Mouse (Mus musculus): ENCODE data around the gene Borcs6. TPM values are rescaled to one million over a fixed set of nuclear protein-coding genes. Genes with fewer than 3 reads are reported as not detected.
A peak's percentile ranks its signal among the peaks of the same experiment; 100 is the strongest.

Borcs6 gene
- polyA plus RNA-seq, 1 experiment: 14.3 TPM

- Histone ChIP-seq H3K4me3 (ENCODE audit: insufficient read depth, poor library complexity, severe bottlenecking) (peak overlapping the region; percentile 55), H3ac (ENCODE audit: control insufficient read depth, insufficient read length, low read depth) (peak overlapping the region; percentile 79), H3K27me3 (ENCODE audit: control insufficient read depth, insufficient read depth, insufficient read length) (no peaks in the 10 kb centered on the region), H3K36me3 (ENCODE audit: control insufficient read depth, insufficient read depth) (peaks cover 9% of the 10 kb centered on the region), H3K79me2 (ENCODE audit: control insufficient read depth, insufficient read depth) (peaks cover 43% of the 10 kb centered on the region), H3K79me3 (ENCODE audit: low read depth) (peaks cover 15% of the 10 kb centered on the region)
- no peak for TF ChIP-seq USF1 (IDR thresholded peaks at IDR 0.05; ENCODE audit: low read depth)
- no peak for TF ChIP-seq MAX (IDR thresholded peaks at IDR 0.05)
- TF ChIP-seq MYOG (IDR thresholded peaks at IDR 0.05; ENCODE audit: control insufficient read depth, extremely low read depth, insufficient read length): no peak
- TF ChIP-seq MYOD1 (IDR thresholded peaks at IDR 0.05; ENCODE audit: control insufficient read depth, insufficient read length, low read depth): no peak
- TF ChIP-seq CTCF (IDR thresholded peaks at IDR 0.05; ENCODE audit: control insufficient read depth, insufficient read depth, insufficient read length): no peak
- TF ChIP-seq FOSL1 (IDR thresholded peaks at IDR 0.05; ENCODE audit: insufficient read depth, low read length, poor library complexity, severe bottlenecking): no peak
- no peak for TF ChIP-seq CEBPB (IDR thresholded peaks at IDR 0.05; ENCODE audit: low read depth)
Observed at GRCm38 (mm10) chr11:69016755-69017154, 42.8 kb upstream of the Borcs6 start.

GRCm38 (mm10) chr11:69020691-69021090 is 38.8 kb upstream of the Borcs6 start:
- H3K36me3 ChIP-seq (ENCODE audit: control insufficient read depth, insufficient read depth): peaks cover 48% of the 10 kb centered on the region
- TF ChIP-seq CTCF (IDR thresholded peaks at IDR 0.05; ENCODE audit: control insufficient read depth, insufficient read depth, insufficient read length) (no peak), MYOG (IDR thresholded peaks at IDR 0.05; ENCODE audit: control insufficient read depth, extremely low read depth, insufficient read length) (no peak), MAX (IDR thresholded peaks at IDR 0.05) (no peak), MYOD1 (IDR thresholded peaks at IDR 0.05; ENCODE audit: control insufficient read depth, insufficient read length, low read depth) (no peak), CEBPB (IDR thresholded peaks at IDR 0.05; ENCODE audit: low read depth) (no peak), FOSL1 (IDR thresholded peaks at IDR 0.05; ENCODE audit: insufficient read depth, low read length, poor library complexity, severe bottlenecking) (no peak), USF1 (IDR thresholded peaks at IDR 0.05; ENCODE audit: low read depth) (no peak)

GRCm38 (mm10) chr11:69026562-69026961 is 33.0 kb upstream of the Borcs6 start:
- no peak overlapping the region for H3ac ChIP-seq (ENCODE audit: control insufficient read depth, insufficient read length, low read depth)
- peaks cover 100% of the 10 kb centered on the region for H3K36me3 ChIP-seq (ENCODE audit: control insufficient read depth, insufficient read depth)
- H3K79me2 ChIP-seq (ENCODE audit: control insufficient read depth, insufficient read depth): no peaks in the 10 kb centered on the region
- no peaks in the 10 kb centered on the region for H3K79me3 ChIP-seq (ENCODE audit: low read depth)
- no peaks in the 10 kb centered on the region for H3K27me3 ChIP-seq (ENCODE audit: control insufficient read depth, insufficient read depth, insufficient read length)
- H3K4me3 ChIP-seq (ENCODE audit: insufficient read depth, poor library complexity, severe bottlenecking): no peak overlapping the region
- TF ChIP-seq MYOD1 (IDR thresholded peaks at IDR 0.05; ENCODE audit: control insufficient read depth, insufficient read length, low read depth) (no peak), CEBPB (IDR thresholded peaks at IDR 0.05; ENCODE audit: low read depth) (no peak), USF1 (IDR thresholded peaks at IDR 0.05; ENCODE audit: low read depth) (no peak), FOSL1 (IDR thresholded peaks at IDR 0.05; ENCODE audit: insufficient read depth, low read length, poor library complexity, severe bottlenecking) (no peak), CTCF (IDR thresholded peaks at IDR 0.05; ENCODE audit: control insufficient read depth, insufficient read depth, insufficient read length) (no peak), MYOG (IDR thresholded peaks at IDR 0.05; ENCODE audit: control insufficient read depth, extremely low read depth, insufficient read length) (no peak), MAX (IDR thresholded peaks at IDR 0.05) (no peak)

More at GRCm38 (mm10) chr11:69020691-69021090, 38.8 kb upstream of the Borcs6 start:
- Histone ChIP-seq H3K27me3 (ENCODE audit: control insufficient read depth, insufficient read depth, insufficient read length) (no peaks in the 10 kb centered on the region), H3K79me3 (ENCODE audit: low read depth) (peaks cover 15% of the 10 kb centered on the region), H3K79me2 (ENCODE audit: control insufficient read depth, insufficient read depth) (peaks cover 43% of the 10 kb centered on the region), H3ac (ENCODE audit: control insufficient read depth, insufficient read length, low read depth) (no peak overlapping the region), H3K4me3 (ENCODE audit: insufficient read depth, poor library complexity, severe bottlenecking) (no peak overlapping the region)

GRCm38 (mm10) chr11:69028805-69029204 is 30.7 kb upstream of the Borcs6 start:
- no peaks in the 10 kb centered on the region for H3K27me3 ChIP-seq (ENCODE audit: control insufficient read depth, insufficient read depth, insufficient read length)
- H3ac ChIP-seq (ENCODE audit: control insufficient read depth, insufficient read length, low read depth): no peak overlapping the region
- H3K4me3 ChIP-seq (ENCODE audit: insufficient read depth, poor library complexity, severe bottlenecking): no peak overlapping the region
- peaks cover 90% of the 10 kb centered on the region for H3K36me3 ChIP-seq (ENCODE audit: control insufficient read depth, insufficient read depth)
- no peaks in the 10 kb centered on the region for H3K79me2 ChIP-seq (ENCODE audit: control insufficient read depth, insufficient read depth)
- no peaks in the 10 kb centered on the region for H3K79me3 ChIP-seq (ENCODE audit: low read depth)
- TF ChIP-seq MAX (IDR thresholded peaks at IDR 0.05): no peak
- TF ChIP-seq CEBPB (IDR thresholded peaks at IDR 0.05; ENCODE audit: low read depth): no peak
- no peak for TF ChIP-seq MYOG (IDR thresholded peaks at IDR 0.05; ENCODE audit: control insufficient read depth, extremely low read depth, insufficient read length)
- TF ChIP-seq USF1 (IDR thresholded peaks at IDR 0.05; ENCODE audit: low read depth): no peak
- no peak for TF ChIP-seq FOSL1 (IDR thresholded peaks at IDR 0.05; ENCODE audit: insufficient read depth, low read length, poor library complexity, severe bottlenecking)
- no peak for TF ChIP-seq MYOD1 (IDR thresholded peaks at IDR 0.05; ENCODE audit: control insufficient read depth, insufficient read length, low read depth)

GRCm38 (mm10) chr11:69033552-69033951 is 26.0 kb upstream of the Borcs6 start:
- no peaks in the 10 kb centered on the region for H3K27me3 ChIP-seq (ENCODE audit: control insufficient read depth, insufficient read depth, insufficient read length)
- peaks cover 65% of the 10 kb centered on the region for H3K36me3 ChIP-seq (ENCODE audit: control insufficient read depth, insufficient read depth)
- no peak overlapping the region for H3ac ChIP-seq (ENCODE audit: control insufficient read depth, insufficient read length, low read depth)
- TF ChIP-seq MYOG (IDR thresholded peaks at IDR 0.05; ENCODE audit: control insufficient read depth, extremely low read depth, insufficient read length) (no peak), CEBPB (IDR thresholded peaks at IDR 0.05; ENCODE audit: low read depth) (no peak), FOSL1 (IDR thresholded peaks at IDR 0.05; ENCODE audit: insufficient read depth, low read length, poor library complexity, severe bottlenecking) (no peak), USF1 (IDR thresholded peaks at IDR 0.05; ENCODE audit: low read depth) (no peak), CTCF (IDR thresholded peaks at IDR 0.05; ENCODE audit: control insufficient read depth, insufficient read depth, insufficient read length) (no peak)
- no peaks in the 10 kb centered on the region for H3K79me2 ChIP-seq (ENCODE audit: control insufficient read depth, insufficient read depth)
- no peak overlapping the region for H3K4me3 ChIP-seq (ENCODE audit: insufficient read depth, poor library complexity, severe bottlenecking)
- H3K79me3 ChIP-seq (ENCODE audit: low read depth): no peaks in the 10 kb centered on the region

GRCm38 (mm10) chr11:69034585-69034984 is 24.9 kb upstream of the Borcs6 start:
- H3K79me3 ChIP-seq (ENCODE audit: low read depth): no peaks in the 10 kb centered on the region
- no peak overlapping the region for H3K4me3 ChIP-seq (ENCODE audit: insufficient read depth, poor library complexity, severe bottlenecking)
- no peak for TF ChIP-seq MAX (IDR thresholded peaks at IDR 0.05)
- no peak for TF ChIP-seq CTCF (IDR thresholded peaks at IDR 0.05; ENCODE audit: control insufficient read depth, insufficient read depth, insufficient read length)
- TF ChIP-seq MYOG (IDR thresholded peaks at IDR 0.05; ENCODE audit: control insufficient read depth, extremely low read depth, insufficient read length): no peak
- TF ChIP-seq CEBPB (IDR thresholded peaks at IDR 0.05; ENCODE audit: low read depth): no peak
- no peak for TF ChIP-seq FOSL1 (IDR thresholded peaks at IDR 0.05; ENCODE audit: insufficient read depth, low read length, poor library complexity, severe bottlenecking)
- no peak for TF ChIP-seq USF1 (IDR thresholded peaks at IDR 0.05; ENCODE audit: low read depth)
- no peak for TF ChIP-seq MYOD1 (IDR thresholded peaks at IDR 0.05; ENCODE audit: control insufficient read depth, insufficient read length, low read depth)
- peaks cover 54% of the 10 kb centered on the region for H3K36me3 ChIP-seq (ENCODE audit: control insufficient read depth, insufficient read depth)
- no peaks in the 10 kb centered on the region for H3K27me3 ChIP-seq (ENCODE audit: control insufficient read depth, insufficient read depth, insufficient read length)
- no peak overlapping the region for H3ac ChIP-seq (ENCODE audit: control insufficient read depth, insufficient read length, low read depth)
- no peaks in the 10 kb centered on the region for H3K79me2 ChIP-seq (ENCODE audit: control insufficient read depth, insufficient read depth)
